Mouse (Mus musculus) intestine, embryonic 14.5 days (tissue): ENCODE results near the gene Nab2. TPM values are rescaled to one million over a fixed set of nuclear protein-coding genes. Genes with fewer than 3 reads are reported as not detected.

Experiments
- ATAC-seq: fragments of 200-750 bp; cut with Nextera tagmentation; replicated peaks from 2 replicates; pipeline ENCODE4 v1.8.0; 2017; ENCODE audit warnings: low read depth, moderate number of reproducible peaks, moderate TSS enrichment, moderate library complexity; ENCODE audit not compliant: low FRiP score, low TSS enrichment
- DNase-seq: peaks from one replicate; pipeline ENCODE4 v3.0.0-alpha.2; 2018; ENCODE audit warnings: low spot score
- H3K27ac ChIP-seq: fragments of 300-500 bp; sonication (generic); 2 replicates; pipeline ENCODE4 v1.5.1; 2014; ENCODE audit warnings: low read depth, mild to moderate bottlenecking, control low read depth
- H3K27me3 ChIP-seq: fragments of 300-500 bp; sonication (generic); replicated peaks from 2 replicates; pipeline ENCODE4 v1.6.1; 2014; ENCODE audit warnings: low read length, control low read depth; ENCODE audit not compliant: control insufficient read depth, insufficient read depth
- H3K36me3 ChIP-seq: fragments of 300-500 bp; sonication (generic); 2 replicates; pipeline ENCODE4 v1.6.1; 2014; ENCODE audit warnings: low read length, control low read depth; ENCODE audit not compliant: control insufficient read depth, insufficient read depth
- H3K4me1 ChIP-seq: fragments of 300-500 bp; sonication (generic); replicated peaks from 2 replicates; pipeline ENCODE4 v1.6.1; 2014; ENCODE audit warnings: low read length, control low read depth, mixed read lengths; ENCODE audit not compliant: control insufficient read depth, insufficient read depth
- H3K4me2 ChIP-seq: fragments of 300-500 bp; sonication (generic); 2 replicates; pipeline ENCODE4 v1.6.1; 2014; ENCODE audit warnings: low read length
- H3K4me3 ChIP-seq: fragments of 300-500 bp; sonication (generic); 2 replicates; pipeline ENCODE4 v1.5.1; 2014; ENCODE audit warnings: low read depth, low read length, control low read depth, mixed read lengths
- H3K9ac ChIP-seq: fragments of 300-500 bp; sonication (generic); 2 replicates; pipeline ENCODE4 v1.6.1; 2014; ENCODE audit warnings: mild to moderate bottlenecking, low read length
- H3K9me3 ChIP-seq: fragments of 300-500 bp; sonication (generic); 2 replicates; pipeline ENCODE4 v1.6.1; 2016; ENCODE audit warnings: low read length, control low read depth; ENCODE audit not compliant: control insufficient read depth
- WGBS: fragments of 180-500 bp; shearing (Covaris S2); extraction: QIAGEN DNeasy Blood & Tissue Kit; methylation state at CpG from one replicate; pipeline ENCODE4 v1.1.7; 2014; 5-methylcytosine and 5-hydroxymethylcytosine counted together
- polyA plus RNA-seq: library from polyadenylated mRNA; unstranded; fragments of >200 nt; fragmentation: Nextera tagmentation; extraction: Ambion mirVana; gene quantifications from 2 replicates; pipeline ENCODE4 v1.2.1, GENCODE M21; 2014

Nab2 gene
- polyA plus RNA-seq, 1 experiment from 2014 or later = 7.5 TPM

DNA sequence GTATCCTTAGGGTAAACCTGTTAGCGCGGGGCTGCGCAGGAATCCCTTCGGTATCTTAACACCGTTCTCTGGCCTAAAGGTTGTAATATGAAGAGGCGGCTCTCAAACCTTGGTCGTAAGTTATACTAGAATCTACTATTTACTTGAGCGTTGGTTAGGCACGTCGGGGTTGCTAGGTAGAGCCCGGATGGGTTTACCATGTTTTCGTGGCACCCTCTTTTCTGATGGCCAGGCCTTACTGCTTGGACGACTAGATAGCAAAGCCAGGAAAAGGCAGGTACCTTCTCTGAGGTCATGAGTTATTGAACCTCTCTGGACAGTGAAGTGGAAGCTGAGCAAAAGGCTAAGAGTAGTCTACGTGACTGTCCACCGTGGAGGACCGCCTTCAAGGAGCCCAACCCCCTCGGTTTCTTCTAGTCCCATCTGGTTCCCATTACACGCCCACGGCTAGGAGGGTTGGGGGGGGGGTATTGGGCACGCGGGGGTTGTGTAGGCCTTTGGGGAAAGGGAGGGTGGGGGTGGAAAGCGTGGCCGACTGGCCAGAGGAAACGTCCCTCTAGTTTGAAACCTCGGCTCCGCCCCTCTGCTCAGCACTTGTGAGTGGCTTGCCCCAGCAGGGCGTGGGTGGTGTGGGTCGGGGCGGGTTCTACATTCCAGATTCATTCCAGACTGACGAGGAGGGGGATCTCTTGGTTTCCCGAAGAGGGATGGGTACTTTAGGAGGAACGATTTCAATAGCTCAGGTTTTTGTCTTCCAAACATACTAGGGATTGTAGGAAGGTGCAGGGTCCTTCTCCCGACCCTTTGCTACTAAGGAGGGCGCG is 887 bp downstream of the Nab2 start:
- peak overlapping the region; percentile 85 for H3K4me2 ChIP-seq
- ATAC-seq (peak; percentile 56), DNase-seq (no peak)
- H3K36me3 ChIP-seq = peaks cover 13% of the 10 kb centered on the region; the same call in 1 of the 2 replicates
- H3K27me3 ChIP-seq = peaks cover 4% of the 10 kb centered on the region; the same call in 1 of the 2 replicates
- peaks cover 60% of the 10 kb centered on the region for H3K4me1 ChIP-seq
- WGBS = 1% methylated on average over 35 of the region's 35 CpGs
- H3K4me3 ChIP-seq = peak overlapping the region; percentile 66
- peak overlapping the region; percentile 93 for H3K27ac ChIP-seq
- H3K9ac ChIP-seq = peak overlapping the region; percentile 55
- no peaks in the 10 kb centered on the region for H3K9me3 ChIP-seq

DNA sequence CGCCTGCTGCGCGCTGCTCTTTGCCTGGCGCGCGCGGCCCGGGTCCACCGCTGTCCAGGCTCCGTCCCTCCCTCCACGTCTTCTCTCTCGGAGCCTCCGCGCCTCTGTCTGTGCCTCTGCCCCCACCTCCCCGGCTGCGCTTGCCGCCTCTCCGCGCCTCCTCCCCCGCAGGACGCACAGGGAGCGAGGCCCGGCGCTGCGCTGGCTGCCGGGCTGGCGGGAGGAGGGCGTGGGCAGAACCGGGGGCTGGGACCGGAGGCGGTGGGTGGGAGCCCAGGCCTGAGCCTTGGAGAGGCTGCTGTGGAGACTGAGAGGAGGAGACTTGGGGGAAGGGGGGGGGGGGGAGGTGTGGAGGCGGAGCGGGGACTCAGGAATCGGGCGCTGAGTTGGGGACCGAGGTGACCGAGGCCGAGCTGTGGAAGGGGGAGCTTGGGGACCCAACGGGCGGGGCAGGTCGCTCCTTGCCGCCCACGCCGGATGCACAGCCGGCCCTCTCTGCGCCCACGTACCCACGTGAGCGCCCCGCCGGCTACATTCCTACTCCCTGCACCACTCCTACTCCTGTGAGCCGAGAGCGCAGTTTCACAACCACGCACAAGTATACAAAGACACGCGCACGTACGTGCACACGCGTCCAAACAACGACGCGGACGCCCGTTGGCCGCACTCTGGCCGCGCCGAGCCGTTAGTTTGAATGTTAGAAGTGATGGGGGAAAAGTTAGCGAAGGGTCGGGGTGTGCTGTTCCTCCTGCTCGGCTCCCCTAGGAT is 1.7 kb downstream of the Nab2 start, which contains the start of gene Nemp1:
Nemp1 (plus strand) TSS at position 401 of the 768 bp plus-strand sequence.
- Histone ChIP-seq H3K9me3 (no peaks in the 10 kb centered on the region), H3K4me2 (peak within 1 kb of the TSS; percentile 85), H3K27ac (peak within 1 kb of the TSS; percentile 93), H3K4me3 (peak within 1 kb of the TSS; percentile 66), H3K9ac (peak within 1 kb of the TSS; percentile 55), H3K36me3 (peaks cover 13% of the 10 kb centered on the region; the same call in 1 of the 2 replicates), H3K4me1 (peaks cover 68% of the 10 kb centered on the region), H3K27me3 (peaks cover 4% of the 10 kb centered on the region; the same call in 1 of the 2 replicates)
- DNase-seq (peak; percentile 84), ATAC-seq (peak; percentile 59)
- WGBS = under 1% methylated on average over 68 of the region's 73 CpGs

DNA sequence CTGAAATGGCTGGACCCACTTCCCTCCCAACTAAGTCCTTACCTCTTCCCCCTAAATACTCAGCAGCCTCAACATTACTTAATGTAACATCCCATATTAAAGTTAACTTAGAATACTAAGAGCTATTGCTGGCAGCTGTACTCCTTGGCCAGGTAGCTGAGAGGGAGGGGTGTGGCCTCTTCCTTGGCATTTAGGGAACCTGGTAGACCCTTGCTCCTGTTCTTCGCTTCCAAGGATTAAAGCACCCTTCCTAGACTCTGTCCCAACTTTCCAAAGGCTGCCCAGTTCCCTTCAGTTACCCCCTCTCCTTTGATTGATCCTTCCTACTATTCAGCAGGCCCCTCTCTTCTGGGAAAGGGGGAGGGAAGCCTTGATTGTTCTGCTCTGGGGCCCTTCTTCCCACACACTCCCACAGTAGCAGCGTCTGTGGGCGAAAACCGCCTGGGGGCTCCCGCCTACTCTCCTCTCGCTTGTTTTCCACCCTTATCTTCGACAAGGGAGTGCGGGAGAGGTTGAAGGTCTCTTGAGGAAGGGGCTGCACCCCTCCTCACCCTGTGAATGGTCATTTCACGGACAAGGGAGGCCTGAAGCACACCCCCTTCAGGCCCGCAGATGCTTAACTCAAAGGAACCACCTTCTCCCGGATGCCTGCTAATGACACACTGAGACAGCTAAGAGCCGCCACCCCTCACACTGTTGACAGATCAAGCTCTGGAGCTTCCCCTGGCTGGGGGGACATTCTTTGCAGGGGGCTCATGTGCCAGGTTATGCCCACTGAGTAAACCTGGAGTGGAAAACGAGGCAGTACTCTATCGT is 2.8 kb downstream of the Nab2 start:
- peak overlapping the region; percentile 85 for H3K4me2 ChIP-seq
- no peak for ATAC-seq
- H3K27ac ChIP-seq = peak overlapping the region; percentile 93
- H3K36me3 ChIP-seq = peaks cover 17% of the 10 kb centered on the region; the same call in 1 of the 2 replicates
- no peaks in the 10 kb centered on the region for H3K9me3 ChIP-seq
- 8% methylated on average over 14 of the region's 14 CpGs for WGBS
- H3K9ac ChIP-seq = peak overlapping the region; percentile 54
- DNase-seq = peak; percentile 73
- peaks cover 74% of the 10 kb centered on the region for H3K4me1 ChIP-seq
- H3K4me3 ChIP-seq = peak overlapping the region; percentile 66
- peaks cover 4% of the 10 kb centered on the region; the same call in 1 of the 2 replicates for H3K27me3 ChIP-seq

DNA sequence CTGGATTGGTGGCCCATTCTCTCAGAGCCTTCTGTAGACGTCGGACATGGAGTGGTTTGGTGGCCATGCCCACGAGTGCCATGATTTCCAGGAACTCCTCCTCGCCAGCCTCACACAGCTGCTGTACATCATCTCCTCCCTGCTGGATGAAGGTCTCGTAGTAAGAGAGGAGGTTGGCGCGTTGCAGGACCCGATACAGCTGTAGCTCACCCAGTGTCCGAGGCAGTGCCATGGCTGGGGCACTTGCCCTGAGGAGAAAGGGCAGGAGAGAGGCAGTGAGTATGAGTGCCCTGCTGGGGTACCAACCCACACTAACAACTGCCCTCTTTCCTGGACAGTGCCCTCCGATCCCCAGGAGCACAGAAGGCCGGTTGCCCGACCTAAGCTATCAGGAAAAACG is 3.5 kb downstream of the Nab2 start:
- Histone ChIP-seq H3K36me3 (peaks cover 24% of the 10 kb centered on the region; the same call in 1 of the 2 replicates), H3K27ac (no peak overlapping the region), H3K4me1 (peaks cover 74% of the 10 kb centered on the region), H3K27me3 (peaks cover 4% of the 10 kb centered on the region; the same call in 1 of the 2 replicates), H3K9me3 (no peaks in the 10 kb centered on the region), H3K9ac (peak overlapping the region; percentile 54; the same call in 1 of the 2 replicates), H3K4me3 (peak overlapping the region; percentile 66), H3K4me2 (peak overlapping the region; percentile 85)
- DNase-seq (no peak), ATAC-seq (no peak)
- WGBS = 32% methylated on average over 13 of the region's 13 CpGs

DNA sequence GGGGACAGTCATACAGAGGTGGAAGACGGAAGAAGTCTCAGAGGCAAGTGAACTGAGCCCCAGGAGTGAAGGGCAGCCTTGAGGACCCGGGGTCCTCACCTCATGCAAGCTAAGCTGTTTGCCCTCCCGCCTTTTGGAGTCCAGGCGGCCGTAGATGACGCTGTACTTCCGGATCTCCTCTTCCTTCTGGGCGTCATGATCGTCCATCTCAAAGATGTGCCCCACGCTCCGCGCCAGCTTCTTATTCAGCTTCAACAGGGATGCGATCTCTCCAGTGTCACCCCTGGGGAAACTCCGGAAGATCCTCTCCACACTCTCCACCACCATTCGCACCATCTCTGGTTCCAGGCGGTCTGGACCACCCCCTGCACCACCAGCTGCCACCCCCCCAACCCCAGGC is 4.2 kb downstream of the Nab2 start:
- Histone ChIP-seq H3K27me3 (peaks cover 4% of the 10 kb centered on the region; the same call in 1 of the 2 replicates), H3K9me3 (no peaks in the 10 kb centered on the region), H3K4me1 (peaks cover 71% of the 10 kb centered on the region), H3K9ac (no peak overlapping the region), H3K27ac (no peak overlapping the region), H3K4me2 (peak overlapping the region; percentile 85), H3K4me3 (no peak overlapping the region), H3K36me3 (peaks cover 27% of the 10 kb centered on the region; the same call in 1 of the 2 replicates)
- DNase-seq (no peak), ATAC-seq (no peak)
- WGBS = 42% methylated on average over 16 of the region's 16 CpGs

DNA sequence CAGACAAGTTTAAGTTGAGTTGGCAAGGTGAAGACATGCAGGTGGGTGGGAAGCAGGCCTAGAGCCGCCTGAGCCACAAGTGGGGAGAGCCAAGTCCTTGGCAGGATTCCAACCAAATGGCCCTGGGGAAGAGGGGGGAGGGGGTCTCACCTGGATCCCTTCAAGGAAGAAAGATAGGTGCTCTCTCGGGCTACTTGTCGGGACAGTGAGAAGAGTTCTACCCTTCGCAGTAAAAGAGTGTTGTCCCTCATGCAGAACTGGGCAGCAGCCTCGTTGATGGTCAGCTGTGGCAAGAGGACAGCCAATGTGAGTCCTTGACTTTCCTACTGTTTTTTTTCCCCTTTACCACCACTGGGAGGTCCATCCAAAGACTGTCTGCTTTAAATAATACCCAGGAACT is 4.8 kb downstream of the Nab2 start:
- H3K9ac ChIP-seq = no peak overlapping the region
- peak overlapping the region; percentile 85 for H3K4me2 ChIP-seq
- H3K27ac ChIP-seq = no peak overlapping the region
- no peak for ATAC-seq
- no peaks in the 10 kb centered on the region for H3K9me3 ChIP-seq
- 26% methylated on average over 5 of the region's 5 CpGs for WGBS
- no peak overlapping the region for H3K4me3 ChIP-seq
- H3K4me1 ChIP-seq = peaks cover 67% of the 10 kb centered on the region
- H3K27me3 ChIP-seq = peaks cover 4% of the 10 kb centered on the region; the same call in 1 of the 2 replicates
- H3K36me3 ChIP-seq = peaks cover 29% of the 10 kb centered on the region; the same call in 1 of the 2 replicates
- DNase-seq = no peak

DNA sequence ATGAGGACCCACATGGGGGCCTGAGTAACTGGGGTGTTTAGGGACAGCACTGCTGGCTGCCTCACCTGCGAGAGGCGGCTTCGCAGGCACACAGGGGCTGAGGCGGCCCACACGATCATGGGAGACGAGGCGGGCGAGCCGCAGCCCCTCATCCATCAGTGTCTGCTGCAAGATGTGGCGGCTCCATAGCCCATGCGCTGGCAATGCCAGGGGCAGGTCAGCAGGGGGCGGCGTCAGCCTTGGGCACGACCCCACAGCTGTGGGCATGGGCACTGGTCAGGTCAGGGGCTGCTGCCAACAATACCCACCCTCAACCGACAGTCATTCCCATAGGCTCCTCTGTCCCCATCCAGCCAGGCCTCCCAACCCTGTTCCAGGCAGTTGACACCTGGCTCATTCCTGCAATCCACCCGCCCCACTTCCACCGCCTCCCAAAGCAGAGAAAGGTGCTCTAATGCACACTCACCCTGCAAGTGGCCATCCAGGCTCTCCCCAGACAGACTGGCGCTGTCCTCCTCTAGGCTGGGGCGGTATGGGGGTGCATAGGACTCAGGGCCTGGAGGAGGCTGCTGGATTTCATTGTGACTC is 5.6 kb downstream of the Nab2 start:
- H3K9me3 ChIP-seq = no peaks in the 10 kb centered on the region
- H3K36me3 ChIP-seq = peaks cover 32% of the 10 kb centered on the region; the same call in 1 of the 2 replicates
- peak overlapping the region; percentile 69 for H3K27ac ChIP-seq
- H3K4me3 ChIP-seq = no peak overlapping the region
- whole genome bisulfite sequencing = 26% methylated on average over 19 of the region's 19 CpGs
- peak overlapping the region; percentile 44 for H3K4me2 ChIP-seq
- DNase-seq (no peak), ATAC-seq (no peak)
- H3K4me1 ChIP-seq = peaks cover 59% of the 10 kb centered on the region
- H3K27me3 ChIP-seq = peaks cover 4% of the 10 kb centered on the region; the same call in 1 of the 2 replicates
- no peak overlapping the region for H3K9ac ChIP-seq
